Comparison of ENCODE assay signal across 8 mouse cellular contexts in genomic region chr9:108517931-108518332, GRCm38 (mm10). TPM values are rescaled to one million over a fixed set of nuclear protein-coding genes. Genes with fewer than 3 reads are reported as not detected.
DNase-seq lines count a peak whose midpoint lies in the region; ATAC-seq and TF ChIP-seq lines count a peak whose summit lies in the region.

No protein-coding gene starts in this region.

- TF ChIP-seq POLR2A in kidney, adult 2 months (IDR thresholded peaks at IDR 0.05; ENCODE audit: low read depth, low read length) = no peak

- H3K27me3 ChIP-seq in kidney, adult 2 months (replicated peaks; ENCODE audit: control insufficient read depth, insufficient read depth, low read length) = no peaks in the 10 kb centered on the region
- H3K27me3 ChIP-seq in embryonic facial prominence, embryonic 12.5 days = no peaks in the 10 kb centered on the region
- no peaks in the 10 kb centered on the region for H3K27me3 ChIP-seq in hindbrain, postnatal 0 days (ENCODE audit: insufficient read depth, low read length)
- H3K27me3 ChIP-seq in stomach, embryonic 14.5 days (ENCODE audit: control insufficient read depth, insufficient read depth, low read length) = no peaks in the 10 kb centered on the region

- no peaks in the 10 kb centered on the region for H3K9me3 ChIP-seq in embryonic facial prominence, embryonic 12.5 days
- no peaks in the 10 kb centered on the region for H3K9me3 ChIP-seq in hindbrain, postnatal 0 days (ENCODE audit: low read length)
- H3K9me3 ChIP-seq in stomach, embryonic 14.5 days (ENCODE audit: control insufficient read depth, low read depth, low read length) = no peaks in the 10 kb centered on the region

- H3K27ac ChIP-seq in kidney, adult 2 months (ENCODE audit: insufficient read depth, low read depth, low read length) = peak overlapping the region; percentile 95
- H3K27ac ChIP-seq in embryonic facial prominence, embryonic 12.5 days = peak overlapping the region; percentile 99
- peak overlapping the region; percentile 99 for H3K27ac ChIP-seq in hindbrain, postnatal 0 days
- H3K27ac ChIP-seq in stomach, embryonic 14.5 days (ENCODE audit: low read length) = peak overlapping the region; percentile 99

- H3K4me2 ChIP-seq in embryonic facial prominence, embryonic 12.5 days (replicated peaks) = peak overlapping the region; percentile 63
- peak overlapping the region; percentile 83 for H3K4me2 ChIP-seq in hindbrain, postnatal 0 days (ENCODE audit: low read depth, low read length)
- H3K4me2 ChIP-seq in stomach, embryonic 14.5 days (replicated peaks; ENCODE audit: low read depth, low read length) = peak overlapping the region; percentile 75

- H3K9ac ChIP-seq in embryonic facial prominence, embryonic 12.5 days = peak overlapping the region; percentile 96
- H3K9ac ChIP-seq in hindbrain, postnatal 0 days (replicated peaks; ENCODE audit: low read length) = peak overlapping the region; percentile 93
- peak overlapping the region; percentile 95 for H3K9ac ChIP-seq in stomach, embryonic 14.5 days (replicated peaks; ENCODE audit: low read depth, low read length)

- WGBS in kidney, adult 2 months = 0% methylated on average over 13 of the region's 13 CpGs
- WGBS in embryonic facial prominence, embryonic 12.5 days = 0% methylated on average over 13 of the region's 13 CpGs
- 0% methylated on average over 13 of the region's 13 CpGs for WGBS in hindbrain, postnatal 0 days
- WGBS in stomach, embryonic 14.5 days = 0% methylated on average over 13 of the region's 13 CpGs

- TF ChIP-seq CTCF in kidney, adult 2 months (conservative IDR thresholded peaks at IDR 0.05; ENCODE audit: insufficient read depth, insufficient read length, low read depth, low read length) = no peak
- no peak for TF ChIP-seq CTCF in hindbrain, postnatal 0 days (IDR thresholded peaks at IDR 0.05; ENCODE audit: low read depth)

- DNase-seq in kidney, adult 2 months = no peak
- DNase-seq in kidney, adult 8-10 months = no peak
- DNase-seq in ES-CJ7 (ENCODE audit: low read depth, low spot score) = peak; percentile 78
- DNase-seq in hindbrain, postnatal 0 days (ENCODE audit: low spot score) = peak; percentile 73
- DNase-seq in lung, postnatal 10 days = peak; percentile 50
- DNase-seq in gastrocnemius, postnatal 10 days = no peak

- 0 out of 2 replicates have a peak, but pooled peaks have one; percentile 2 for ATAC-seq in embryonic facial prominence, embryonic 12.5 days (ENCODE audit: insufficient number of reproducible peaks, insufficient read depth, low FRiP score, low TSS enrichment)
- peak; percentile 11 for ATAC-seq in hindbrain, postnatal 0 days
- ATAC-seq in stomach, embryonic 14.5 days (ENCODE audit: insufficient number of reproducible peaks, insufficient read depth, low FRiP score, low read depth) = no peak

- 0 out of 2 replicates have a peak, but pooled peaks cover 3% of the 10 kb centered on the region for H3K36me3 ChIP-seq in kidney, adult 2 months (ENCODE audit: control insufficient read depth, insufficient read depth, low read length)
- peaks cover 38% of the 10 kb centered on the region for H3K36me3 ChIP-seq in embryonic facial prominence, embryonic 12.5 days
- H3K36me3 ChIP-seq in hindbrain, postnatal 0 days (ENCODE audit: insufficient read depth, low read length) = peaks cover 30% of the 10 kb centered on the region
- peaks cover 37% of the 10 kb centered on the region for H3K36me3 ChIP-seq in stomach, embryonic 14.5 days (ENCODE audit: control insufficient read depth, insufficient read depth, low read length)

- peaks cover 8% of the 10 kb centered on the region; the same call in 1 of the 2 replicates for H3K4me1 ChIP-seq in kidney, adult 2 months (ENCODE audit: control insufficient read depth, insufficient read depth, low read length)
- peaks cover 18% of the 10 kb centered on the region for H3K4me1 ChIP-seq in embryonic facial prominence, embryonic 12.5 days
- peaks cover 13% of the 10 kb centered on the region; the same call in 1 of the 2 replicates for H3K4me1 ChIP-seq in hindbrain, postnatal 0 days (ENCODE audit: insufficient read depth, low read length)
- peaks cover 11% of the 10 kb centered on the region for H3K4me1 ChIP-seq in stomach, embryonic 14.5 days (ENCODE audit: control insufficient read depth, insufficient read depth, low read length)

- peak overlapping the region; percentile 78 for H3K4me3 ChIP-seq in kidney, adult 2 months (ENCODE audit: insufficient read depth, low read depth, low read length)
- H3K4me3 ChIP-seq in embryonic facial prominence, embryonic 12.5 days = peak overlapping the region; percentile 94
- peak overlapping the region; percentile 92 for H3K4me3 ChIP-seq in hindbrain, postnatal 0 days (ENCODE audit: low read length)
- H3K4me3 ChIP-seq in stomach, embryonic 14.5 days (ENCODE audit: low read depth, low read length) = peak overlapping the region; percentile 72

RNA-seq across cellular contexts. Expression of gene Qrich1, which starts 1.3 kb away (rescaled TPM):
- polyA plus RNA-seq in kidney, adult 2 months (2012; rRNA removed) = 76.3 and 85.5 TPM in 2 replicates
- polyA plus RNA-seq in embryonic facial prominence, embryonic 12.5 days (2016; fragmentation: Nextera tagmentation; extraction: Ambion mirVana) = 160 TPM in 2 replicates
- total RNA-seq in hindbrain, postnatal 0 days (2014; rRNA removed) = 226 and 252 TPM in 2 replicates
- 98.1 and 98.7 TPM in 2 replicates for polyA plus RNA-seq in hindbrain, postnatal 0 days (2015; fragmentation: Nextera tagmentation; extraction: Ambion mirVana)
- 120 and 121 TPM in 2 replicates for polyA plus RNA-seq in stomach, embryonic 14.5 days (2014; fragmentation: Nextera tagmentation; extraction: Ambion mirVana)
- total RNA-seq in gastrocnemius, postnatal 10 days (2021) = 10 to 100 TPM; 67.6 to 81.9 TPM

RNA-seq across cellular contexts. Expression of gene Qars, which starts 10.4 kb away (rescaled TPM):
- 175 and 188 TPM in 2 replicates for polyA plus RNA-seq in kidney, adult 2 months (2012; rRNA removed)
- polyA plus RNA-seq in embryonic facial prominence, embryonic 12.5 days (2016; fragmentation: Nextera tagmentation; extraction: Ambion mirVana) = 110 and 115 TPM in 2 replicates
- 153 and 175 TPM in 2 replicates for total RNA-seq in hindbrain, postnatal 0 days (2014; rRNA removed)
- polyA plus RNA-seq in hindbrain, postnatal 0 days (2015; fragmentation: Nextera tagmentation; extraction: Ambion mirVana) = 55.2 and 58.3 TPM in 2 replicates
- polyA plus RNA-seq in stomach, embryonic 14.5 days (2014; fragmentation: Nextera tagmentation; extraction: Ambion mirVana) = 113 and 114 TPM in 2 replicates
- 10 to 100 TPM; 77.2 to 78.3 TPM for total RNA-seq in gastrocnemius, postnatal 10 days (2021)

RNA-seq across cellular contexts. Expression of gene Usp19, which starts 27.5 kb away (rescaled TPM):
- polyA plus RNA-seq in kidney, adult 2 months (2012; rRNA removed) = 107 and 137 TPM in 2 replicates
- polyA plus RNA-seq in embryonic facial prominence, embryonic 12.5 days (2016; fragmentation: Nextera tagmentation; extraction: Ambion mirVana) = 99.0 and 102 TPM in 2 replicates
- total RNA-seq in hindbrain, postnatal 0 days (2014; rRNA removed) = 87.6 and 104 TPM in 2 replicates
- polyA plus RNA-seq in hindbrain, postnatal 0 days (2015; fragmentation: Nextera tagmentation; extraction: Ambion mirVana) = 51.6 and 52.0 TPM in 2 replicates
- 49.5 and 54.4 TPM in 2 replicates for polyA plus RNA-seq in stomach, embryonic 14.5 days (2014; fragmentation: Nextera tagmentation; extraction: Ambion mirVana)
- 100 to 1,000 TPM in 1 of 2 experiments, 10 to 100 TPM in 1; 91.5 to 109 TPM for total RNA-seq in gastrocnemius, postnatal 10 days (2021)

RNA-seq across cellular contexts. Expression of gene Lamb2, which starts 38.4 kb away (rescaled TPM):
- 80.4 and 89.1 TPM in 2 replicates for polyA plus RNA-seq in kidney, adult 2 months (2012; rRNA removed)
- 51.3 and 58.5 TPM in 2 replicates for polyA plus RNA-seq in embryonic facial prominence, embryonic 12.5 days (2016; fragmentation: Nextera tagmentation; extraction: Ambion mirVana)
- total RNA-seq in hindbrain, postnatal 0 days (2014; rRNA removed) = 77.5 and 99.8 TPM in 2 replicates
- polyA plus RNA-seq in hindbrain, postnatal 0 days (2015; fragmentation: Nextera tagmentation; extraction: Ambion mirVana) = 16.0 and 18.6 TPM in 2 replicates
- polyA plus RNA-seq in stomach, embryonic 14.5 days (2014; fragmentation: Nextera tagmentation; extraction: Ambion mirVana) = 38.7 and 43.7 TPM in 2 replicates
- 100 to 1,000 TPM; 156 to 169 TPM for total RNA-seq in gastrocnemius, postnatal 10 days (2021)

RNA-seq across cellular contexts. Expression of gene Impdh2, which starts 42.2 kb away (rescaled TPM):
- polyA plus RNA-seq in kidney, adult 2 months (2012; rRNA removed) = 52.3 and 60.0 TPM in 2 replicates
- polyA plus RNA-seq in embryonic facial prominence, embryonic 12.5 days (2016; fragmentation: Nextera tagmentation; extraction: Ambion mirVana) = 207 and 209 TPM in 2 replicates
- total RNA-seq in hindbrain, postnatal 0 days (2014; rRNA removed) = 93.8 and 98.3 TPM in 2 replicates
- 103 and 106 TPM in 2 replicates for polyA plus RNA-seq in hindbrain, postnatal 0 days (2015; fragmentation: Nextera tagmentation; extraction: Ambion mirVana)
- 193 and 198 TPM in 2 replicates for polyA plus RNA-seq in stomach, embryonic 14.5 days (2014; fragmentation: Nextera tagmentation; extraction: Ambion mirVana)
- total RNA-seq in gastrocnemius, postnatal 10 days (2021) = 10 to 100 TPM; 57.2 to 76.4 TPM

Comparison
In these comparisons a context has a peak if more than half of its experiments do, and no peak if none do; other contexts are left out.
1. DNase-seq: peak in ES-CJ7 (single experiment), hindbrain, postnatal 0 days (single experiment) and lung, postnatal 10 days (single experiment); none in kidney, adult 2 months (single experiment), kidney, adult 8-10 months (0 of 2) and gastrocnemius, postnatal 10 days (single experiment).
2. Peak in every context shown above with its lines, with median percentiles within 50 percentile points of each other: H3K27ac ChIP-seq, H3K4me3 ChIP-seq, H3K4me2 ChIP-seq and H3K9ac ChIP-seq.